Mouse (Mus musculus): Measurements from ENCODE around the gene Ankrd63. TPM values are rescaled to one million over a fixed set of nuclear protein-coding genes. Genes with fewer than 3 reads are reported as not detected.
A peak's percentile ranks its signal among the peaks of the same experiment; 100 is the strongest.

Ankrd63 gene
- total and polyA plus RNA-seq, 2 experiments from 2014 or later: 0.62 to 1.1 TPM

- DNase-seq (no peak), ATAC-seq (no peak)
- Histone ChIP-seq H3K9me3 (ENCODE audit: low read length) (no peaks in the 10 kb centered on the region), H3K4me3 (ENCODE audit: low read depth, low read length) (no peak overlapping the region), H3K27me3 (ENCODE audit: insufficient read depth, low read length) (peaks cover 14% of the 10 kb centered on the region), H3K27ac (ENCODE audit: low read depth, low read length) (no peak overlapping the region), H3K36me3 (ENCODE audit: insufficient read depth) (no peaks in the 10 kb centered on the region), H3K4me2 (ENCODE audit: low read depth) (no peak overlapping the region), H3K9ac (no peak overlapping the region), H3K4me1 (ENCODE audit: insufficient read depth) (peaks cover 28% of the 10 kb centered on the region)
- no peak for TF ChIP-seq CTCF (IDR thresholded peaks at IDR 0.05; ENCODE audit: low read depth)
- 50% methylated on average over 4 of the region's 4 CpGs for WGBS
Observed at GRCm38 (mm10) chr2:118709655-118710221, 6.0 kb upstream of the Ankrd63 start.

GRCm38 (mm10) chr2:118708472-118708871 is 4.7 kb upstream of the Ankrd63 start:
- H3K4me2 ChIP-seq (ENCODE audit: low read depth): no peak overlapping the region
- H3K27ac ChIP-seq (ENCODE audit: low read depth, low read length): no peak overlapping the region
- no peak for ATAC-seq
- no peaks in the 10 kb centered on the region for H3K36me3 ChIP-seq (ENCODE audit: insufficient read depth)
- H3K9ac ChIP-seq: no peak overlapping the region
- 67% methylated on average over 4 of the region's 4 CpGs for WGBS
- peaks cover 28% of the 10 kb centered on the region for H3K4me1 ChIP-seq (ENCODE audit: insufficient read depth)
- H3K27me3 ChIP-seq (ENCODE audit: insufficient read depth, low read length): peaks cover 25% of the 10 kb centered on the region
- H3K4me3 ChIP-seq (ENCODE audit: low read depth, low read length): no peak overlapping the region
- H3K9me3 ChIP-seq (ENCODE audit: low read length): no peaks in the 10 kb centered on the region
- no peak for DNase-seq
- TF ChIP-seq CTCF (IDR thresholded peaks at IDR 0.05; ENCODE audit: low read depth): no peak

GRCm38 (mm10) chr2:118706436-118706835 is 2.7 kb upstream of the Ankrd63 start:
- ATAC-seq: peak; percentile 64
- DNase-seq: peak; percentile 55
- TF ChIP-seq CTCF (IDR thresholded peaks at IDR 0.05; ENCODE audit: low read depth): no peak
- H3K4me1 ChIP-seq (ENCODE audit: insufficient read depth): peaks cover 34% of the 10 kb centered on the region
- H3K27me3 ChIP-seq (ENCODE audit: insufficient read depth, low read length): peaks cover 45% of the 10 kb centered on the region
- WGBS: 23% methylated on average over 6 of the region's 6 CpGs
- H3K4me2 ChIP-seq (ENCODE audit: low read depth): no peak overlapping the region
- H3K27ac ChIP-seq (ENCODE audit: low read depth, low read length): no peak overlapping the region; the same call in 1 of the 2 replicates
- H3K9me3 ChIP-seq (ENCODE audit: low read length): no peaks in the 10 kb centered on the region
- no peak overlapping the region for H3K9ac ChIP-seq
- H3K4me3 ChIP-seq (ENCODE audit: low read depth, low read length): no peak overlapping the region
- H3K36me3 ChIP-seq (ENCODE audit: insufficient read depth): no peaks in the 10 kb centered on the region

- TF ChIP-seq CTCF (IDR thresholded peaks at IDR 0.05; ENCODE audit: low read depth): peak; percentile 34; the same call in 1 of the 2 replicates
- Histone ChIP-seq H3K27me3 (ENCODE audit: insufficient read depth, low read length) (peaks cover 60% of the 10 kb centered on the region), H3K4me3 (ENCODE audit: low read depth, low read length) (peak overlapping the region; percentile 40), H3K4me1 (ENCODE audit: insufficient read depth) (peaks cover 27% of the 10 kb centered on the region), H3K36me3 (ENCODE audit: insufficient read depth) (no peaks in the 10 kb centered on the region), H3K27ac (ENCODE audit: low read depth, low read length) (no peak overlapping the region), H3K4me2 (ENCODE audit: low read depth) (peak overlapping the region; percentile 68), H3K9ac (peak overlapping the region; percentile 41), H3K9me3 (ENCODE audit: low read length) (no peaks in the 10 kb centered on the region)
- peak; percentile 24 for DNase-seq
- under 1% methylated on average over 93 of the region's 93 CpGs for WGBS
- ATAC-seq: no peak
Observed at GRCm38 (mm10) chr2:118702883-118703761, 641 bp downstream of the Ankrd63 start.

GRCm38 (mm10) chr2:118701971-118702882 is 1.5 kb downstream of the Ankrd63 start:
- TF ChIP-seq CTCF (IDR thresholded peaks at IDR 0.05; ENCODE audit: low read depth): no peak
- Histone ChIP-seq H3K27me3 (ENCODE audit: insufficient read depth, low read length) (peaks cover 60% of the 10 kb centered on the region), H3K9me3 (ENCODE audit: low read length) (no peaks in the 10 kb centered on the region), H3K27ac (ENCODE audit: low read depth, low read length) (no peak overlapping the region), H3K4me1 (ENCODE audit: insufficient read depth) (peaks cover 27% of the 10 kb centered on the region), H3K36me3 (ENCODE audit: insufficient read depth) (no peaks in the 10 kb centered on the region), H3K9ac (peak overlapping the region; percentile 41; the same call in 1 of the 2 replicates), H3K4me3 (ENCODE audit: low read depth, low read length) (peak overlapping the region; percentile 40), H3K4me2 (ENCODE audit: low read depth) (peak overlapping the region; percentile 68)
- 6% methylated on average over 51 of the region's 51 CpGs for WGBS
- ATAC-seq (no peak), DNase-seq (no peak)

GRCm38 (mm10) chr2:118701161-118701560 is 2.6 kb downstream of the Ankrd63 start:
- Histone ChIP-seq H3K9me3 (ENCODE audit: low read length) (no peaks in the 10 kb centered on the region), H3K27ac (ENCODE audit: low read depth, low read length) (no peak overlapping the region), H3K4me2 (ENCODE audit: low read depth) (peak overlapping the region; percentile 34; the same call in 1 of the 2 replicates), H3K36me3 (ENCODE audit: insufficient read depth) (peaks cover 9% of the 10 kb centered on the region; the same call in 1 of the 2 replicates), H3K27me3 (ENCODE audit: insufficient read depth, low read length) (peaks cover 64% of the 10 kb centered on the region), H3K4me1 (ENCODE audit: insufficient read depth) (peaks cover 23% of the 10 kb centered on the region), H3K4me3 (ENCODE audit: low read depth, low read length) (no peak overlapping the region), H3K9ac (no peak overlapping the region)
- no peak for TF ChIP-seq CTCF (IDR thresholded peaks at IDR 0.05; ENCODE audit: low read depth)
- ATAC-seq (no peak), DNase-seq (peak; percentile 20)
- WGBS: 14% methylated on average over 5 of the region's 5 CpGs
